Mouse (Mus musculus): ENCODE measurements around the gene Zbtb20. TPM values are rescaled to one million over a fixed set of nuclear protein-coding genes. Genes with fewer than 3 reads are reported as not detected.

Gene Zbtb20
- polyA plus RNA-seq, 1 experiment: 9.6 TPM

- Histone ChIP-seq H3K27ac (ENCODE audit: insufficient read depth, low read depth, low read length) (no peak overlapping the region), H3K4me1 (ENCODE audit: control insufficient read depth, insufficient read depth, insufficient read length, low read length) (no peaks in the 10 kb centered on the region; the same call in 1 of the 2 replicates), H3K27me3 (ENCODE audit: control insufficient read depth, insufficient read depth, low read length) (no peaks in the 10 kb centered on the region), H3K36me3 (ENCODE audit: control insufficient read depth, insufficient read depth, low read length) (no peaks in the 10 kb centered on the region), H3K4me3 (ENCODE audit: low read depth, low read length) (no peak overlapping the region)
- TF ChIP-seq POLR2A (IDR thresholded peaks at IDR 0.05; ENCODE audit: low read depth, low read length): no peak
- no peak for TF ChIP-seq CTCF (IDR thresholded peaks at IDR 0.05; ENCODE audit: extremely low read depth, insufficient read length, insufficient replicate concordance, low read depth, low read length)
- WGBS: 74% methylated on average over 3 of the region's 3 CpGs
Observed at GRCm38 (mm10) chr16:43489362-43489761, 613.7 kb downstream of the Zbtb20 start.

- Histone ChIP-seq H3K4me3 (ENCODE audit: low read depth, low read length) (no peak overlapping the region), H3K4me1 (ENCODE audit: control insufficient read depth, insufficient read depth, insufficient read length, low read length) (no peaks in the 10 kb centered on the region; the same call in 1 of the 2 replicates), H3K27me3 (ENCODE audit: control insufficient read depth, insufficient read depth, low read length) (no peaks in the 10 kb centered on the region), H3K27ac (ENCODE audit: insufficient read depth, low read depth, low read length) (no peak overlapping the region), H3K36me3 (ENCODE audit: control insufficient read depth, insufficient read depth, low read length) (no peaks in the 10 kb centered on the region)
- TF ChIP-seq CTCF (IDR thresholded peaks at IDR 0.05; ENCODE audit: extremely low read depth, insufficient read length, insufficient replicate concordance, low read depth, low read length): no peak
- TF ChIP-seq POLR2A (IDR thresholded peaks at IDR 0.05; ENCODE audit: low read depth, low read length): no peak
- WGBS: 94% methylated on average over 12 of the region's 12 CpGs
Observed at GRCm38 (mm10) chr16:43489984-43490383, 614.3 kb downstream of the Zbtb20 start.

DNA sequence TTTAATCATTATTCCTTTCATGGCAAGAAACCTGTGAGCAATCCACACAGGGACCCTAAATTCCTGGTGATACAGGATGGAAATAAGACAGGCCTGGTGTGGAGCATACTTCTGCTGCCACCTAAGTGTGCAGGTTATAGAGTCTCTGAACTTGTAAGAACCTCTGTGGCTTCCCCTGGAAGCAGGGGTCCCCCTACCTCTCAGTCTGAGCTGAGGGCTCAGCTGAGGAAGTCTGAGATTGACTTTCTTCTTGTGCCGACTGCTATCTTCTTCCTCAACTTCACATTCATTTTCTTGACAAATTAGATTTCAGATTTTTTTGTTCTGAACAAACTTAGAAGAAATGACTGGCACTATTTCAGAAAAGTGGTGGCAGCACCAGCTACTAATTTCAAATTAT lies 617.2 kb downstream of the Zbtb20 start:
- H3K27ac ChIP-seq (ENCODE audit: insufficient read depth, low read depth, low read length): no peak overlapping the region
- no peaks in the 10 kb centered on the region for H3K27me3 ChIP-seq (ENCODE audit: control insufficient read depth, insufficient read depth, low read length)
- TF ChIP-seq CTCF (IDR thresholded peaks at IDR 0.05; ENCODE audit: extremely low read depth, insufficient read length, insufficient replicate concordance, low read depth, low read length) (no peak), POLR2A (IDR thresholded peaks at IDR 0.05; ENCODE audit: low read depth, low read length) (no peak)
- 87% methylated on average over 1 of the region's 1 CpGs for WGBS
- H3K4me1 ChIP-seq (ENCODE audit: control insufficient read depth, insufficient read depth, insufficient read length, low read length): no peaks in the 10 kb centered on the region; the same call in 1 of the 2 replicates
- no peaks in the 10 kb centered on the region for H3K36me3 ChIP-seq (ENCODE audit: control insufficient read depth, insufficient read depth, low read length)
- H3K4me3 ChIP-seq (ENCODE audit: low read depth, low read length): no peak overlapping the region

- Histone ChIP-seq H3K4me3 (ENCODE audit: low read depth, low read length) (no peak overlapping the region), H3K36me3 (ENCODE audit: control insufficient read depth, insufficient read depth, low read length) (no peaks in the 10 kb centered on the region), H3K4me1 (ENCODE audit: control insufficient read depth, insufficient read depth, insufficient read length, low read length) (no peaks in the 10 kb centered on the region; the same call in 1 of the 2 replicates), H3K27me3 (ENCODE audit: control insufficient read depth, insufficient read depth, low read length) (no peaks in the 10 kb centered on the region), H3K27ac (ENCODE audit: insufficient read depth, low read depth, low read length) (no peak overlapping the region)
- TF ChIP-seq POLR2A (IDR thresholded peaks at IDR 0.05; ENCODE audit: low read depth, low read length): no peak
- TF ChIP-seq CTCF (IDR thresholded peaks at IDR 0.05; ENCODE audit: extremely low read depth, insufficient read length, insufficient replicate concordance, low read depth, low read length): no peak
- WGBS: 86% methylated on average over 5 of the region's 5 CpGs
Observed at GRCm38 (mm10) chr16:43493596-43494385, 618.1 kb downstream of the Zbtb20 start.

- Histone ChIP-seq H3K36me3 (ENCODE audit: control insufficient read depth, insufficient read depth, low read length) (no peaks in the 10 kb centered on the region), H3K27ac (ENCODE audit: insufficient read depth, low read depth, low read length) (no peak overlapping the region), H3K4me1 (ENCODE audit: control insufficient read depth, insufficient read depth, insufficient read length, low read length) (no peaks in the 10 kb centered on the region), H3K27me3 (ENCODE audit: control insufficient read depth, insufficient read depth, low read length) (no peaks in the 10 kb centered on the region), H3K4me3 (ENCODE audit: low read depth, low read length) (no peak overlapping the region)
- WGBS: 83% methylated on average over 9 of the region's 9 CpGs
- TF ChIP-seq POLR2A (IDR thresholded peaks at IDR 0.05; ENCODE audit: low read depth, low read length) (no peak), CTCF (IDR thresholded peaks at IDR 0.05; ENCODE audit: extremely low read depth, insufficient read length, insufficient replicate concordance, low read depth, low read length) (no peak)
Observed at GRCm38 (mm10) chr16:43495175-43495818, 619.6 kb downstream of the Zbtb20 start.

DNA sequence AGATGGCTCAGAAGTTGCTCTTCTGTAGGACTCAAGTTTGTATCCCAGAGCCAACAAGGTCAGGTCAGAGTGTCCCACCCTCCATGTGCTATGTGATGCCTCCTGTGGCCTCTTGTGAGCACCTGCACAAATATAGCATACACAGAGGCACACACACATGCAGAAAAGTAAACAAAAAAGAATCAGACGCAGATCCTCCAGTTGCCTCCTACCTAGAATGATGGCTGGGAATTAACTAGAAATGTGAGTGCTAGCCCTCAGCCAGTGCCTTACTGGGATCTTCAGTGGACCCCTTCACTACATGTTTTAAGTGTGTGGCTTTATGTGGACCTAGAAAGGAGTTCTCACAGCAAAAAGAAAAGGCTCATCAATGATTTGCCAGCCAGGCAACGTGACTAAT lies 621.4 kb downstream of the Zbtb20 start:
- H3K27ac ChIP-seq (ENCODE audit: insufficient read depth, low read depth, low read length): no peak overlapping the region
- 64% methylated on average over 2 of the region's 2 CpGs for WGBS

More for the DNA sequence above, 621.4 kb downstream of the Zbtb20 start:
- H3K4me3 ChIP-seq (ENCODE audit: low read depth, low read length): no peak overlapping the region
- TF ChIP-seq POLR2A (IDR thresholded peaks at IDR 0.05; ENCODE audit: low read depth, low read length): no peak
- TF ChIP-seq CTCF (IDR thresholded peaks at IDR 0.05; ENCODE audit: extremely low read depth, insufficient read length, insufficient replicate concordance, low read depth, low read length): no peak
- H3K36me3 ChIP-seq (ENCODE audit: control insufficient read depth, insufficient read depth, low read length): no peaks in the 10 kb centered on the region
- H3K4me1 ChIP-seq (ENCODE audit: control insufficient read depth, insufficient read depth, insufficient read length, low read length): no peaks in the 10 kb centered on the region
- H3K27me3 ChIP-seq (ENCODE audit: control insufficient read depth, insufficient read depth, low read length): no peaks in the 10 kb centered on the region

Data from small intestine, adult 2 months (tissue).